Mouse (Mus musculus) testis, adult 2 months (tissue): ENCODE measurements around the gene Galnt5.

Experiments used
- CTCF ChIP-seq: fragments of 200-500 bp; IDR thresholded peaks from 2 replicates; pipeline ENCODE4 v1.5.1; 2012; ENCODE audit warnings: low read depth, mild to moderate bottlenecking, inconsistent platforms, low read length, moderate library complexity; ENCODE audit not compliant: control insufficient read depth, insufficient read depth, insufficient replicate concordance
- POLR2A ChIP-seq: fragments of 200-500 bp; IDR thresholded peaks from 2 replicates; pipeline ENCODE4 v1.6.1; 2012; ENCODE audit warnings: low read depth, mild to moderate bottlenecking, inconsistent platforms, low read length, moderate library complexity; ENCODE audit not compliant: control insufficient read depth

GRCm38 (mm10) chr2:57991084-57991483 is 6.6 kb upstream of the Galnt5 start:
- TF ChIP-seq CTCF: no peak
- no peak for TF ChIP-seq POLR2A
